Mouse (Mus musculus) heart, postnatal 0 days (tissue): ENCODE data around the gene Cpeb3.

Experiments used
- CTCF ChIP-seq: IDR thresholded peaks from 2 replicates; pipeline ENCODE4 v1.5.1; 2016; ENCODE audit warnings: antibody characterized with exemption, control low read depth, low read depth
- EP300 ChIP-seq: IDR thresholded peaks from 2 replicates; pipeline ENCODE4 v1.6.1; 2016; ENCODE audit warnings: antibody characterized with exemption, low read depth

DNA sequence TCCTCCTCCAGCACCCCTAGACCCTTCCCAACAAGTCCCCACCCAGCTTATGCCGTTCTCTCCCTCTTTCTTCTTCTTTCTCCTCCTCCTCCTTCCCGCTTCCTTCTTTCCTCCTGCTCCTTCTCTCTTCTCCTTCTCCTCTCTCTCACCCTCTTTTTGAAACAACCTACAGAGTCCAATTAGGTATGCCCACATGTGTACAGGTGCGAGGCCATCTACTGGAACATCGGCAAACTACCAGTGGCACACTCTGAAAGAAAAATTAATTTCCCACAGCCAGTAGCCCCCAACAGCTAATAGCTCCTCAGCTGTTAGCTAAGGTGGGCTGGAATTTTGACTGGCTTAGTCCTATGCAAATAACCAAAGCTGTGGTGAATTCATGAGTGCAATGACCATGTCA, 139.2 kb downstream of the Cpeb3 start:
- TF ChIP-seq CTCF (no peak; the same call in 1 of the 2 replicates), EP300 (no peak)
